Mouse (Mus musculus) bone marrow, adult 2 months (tissue): ENCODE measurements around the gene Arhgap23.

ENCODE experiments used
- CTCF ChIP-seq: fragments of 200-500 bp; IDR thresholded peaks from 2 replicates; pipeline ENCODE4 v1.5.1; 2011; ENCODE audit warnings: low read length, control low read depth; ENCODE audit not compliant: control insufficient read depth, insufficient read depth
- POLR2A ChIP-seq: fragments of 200-500 bp; IDR thresholded peaks from 2 replicates; pipeline ENCODE4 v1.6.1; 2011; ENCODE audit warnings: low read depth, mild to moderate bottlenecking, control low read depth, low read length, borderline replicate concordance; ENCODE audit not compliant: control insufficient read depth

GRCm38 (mm10) chr11:97408171-97408570 lies 7.2 kb upstream of the Arhgap23 start:
- TF ChIP-seq CTCF (peak; percentile 43; the same call in 1 of the 2 replicates), POLR2A (no peak)
